Mouse (Mus musculus): ENCODE measurements around the gene Ildr2. TPM values are rescaled to one million over a fixed set of nuclear protein-coding genes. Genes with fewer than 3 reads are reported as not detected.

The Ildr2 gene
- polyA plus RNA-seq, 1 experiment from 2014 or later: 6.5 TPM

DNA sequence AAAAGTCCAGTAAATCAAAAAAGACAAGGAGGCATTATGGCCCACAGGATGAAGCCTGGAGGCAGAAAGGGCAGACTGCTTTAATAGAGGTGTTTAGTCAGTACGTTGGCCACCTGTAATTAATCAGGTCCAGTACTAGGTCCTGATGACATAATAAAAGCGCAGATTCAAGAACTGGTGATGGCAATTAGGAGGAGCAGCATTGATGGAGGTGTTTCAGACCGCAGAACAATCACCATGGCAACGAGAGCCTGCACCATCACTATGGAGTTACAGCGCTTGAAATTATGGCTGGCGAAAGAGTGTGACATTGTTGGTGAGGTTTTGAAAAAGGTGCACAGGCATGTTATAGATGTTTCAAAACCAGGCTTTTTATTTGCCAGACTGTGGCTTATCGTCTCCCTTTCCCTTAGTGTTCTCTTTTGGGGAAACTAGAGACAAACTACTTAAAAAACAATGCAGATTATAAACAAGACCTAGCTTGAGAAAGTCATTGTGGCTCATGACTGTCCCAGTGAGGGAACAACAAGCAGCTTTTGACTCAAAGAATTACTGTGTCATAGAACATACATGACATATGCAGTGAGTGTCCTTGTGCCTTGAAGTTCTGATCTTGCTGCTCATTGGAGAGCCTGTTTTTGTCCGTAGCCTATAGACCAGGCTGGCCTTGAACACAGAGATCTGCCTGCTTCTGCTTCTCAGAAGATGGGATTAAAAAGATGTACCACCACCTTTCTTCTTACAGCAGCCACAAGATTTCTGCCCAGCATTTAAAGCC is 90.5 kb downstream of the Ildr2 start:
- peak; percentile 71; the same call in 1 of the 2 replicates for ATAC-seq
- no peaks in the 10 kb centered on the region for H3K36me3 ChIP-seq
- H3K4me3 ChIP-seq (replicated peaks): no peak overlapping the region
- peaks cover 14% of the 10 kb centered on the region for H3K4me1 ChIP-seq (replicated peaks)
- H3K9me3 ChIP-seq: no peaks in the 10 kb centered on the region
- H3K4me2 ChIP-seq (replicated peaks): no peak overlapping the region
- 0 out of 2 replicates have a peak overlapping the region, but pooled peaks have one; percentile 1 for H3K27ac ChIP-seq
- 37% methylated on average over 8 of the region's 8 CpGs for WGBS
- H3K27me3 ChIP-seq: peaks cover 3% of the 10 kb centered on the region; the same call in 1 of the 2 replicates
- no peak overlapping the region for H3K9ac ChIP-seq (replicated peaks)

- Histone ChIP-seq H3K4me3 (replicated peaks) (no peak overlapping the region), H3K9ac (replicated peaks) (no peak overlapping the region), H3K4me2 (replicated peaks) (no peak overlapping the region), H3K27me3 (peaks cover 3% of the 10 kb centered on the region; the same call in 1 of the 2 replicates), H3K4me1 (replicated peaks) (peaks cover 14% of the 10 kb centered on the region), H3K36me3 (no peaks in the 10 kb centered on the region), H3K9me3 (no peaks in the 10 kb centered on the region), H3K27ac (no peak overlapping the region)
- WGBS: 95% methylated on average over 6 of the region's 6 CpGs
- ATAC-seq: no peak
These were observed 91.7 kb downstream of the Ildr2 start for GRCm38 (mm10) chr1:166345602-166346001.

- Histone ChIP-seq H3K27ac (no peak overlapping the region), H3K36me3 (no peaks in the 10 kb centered on the region), H3K4me1 (replicated peaks) (peaks cover 14% of the 10 kb centered on the region), H3K9me3 (no peaks in the 10 kb centered on the region), H3K27me3 (peaks cover 3% of the 10 kb centered on the region; the same call in 1 of the 2 replicates), H3K9ac (replicated peaks) (no peak overlapping the region), H3K4me3 (replicated peaks) (no peak overlapping the region), H3K4me2 (replicated peaks) (no peak overlapping the region)
- 76% methylated on average over 3 of the region's 3 CpGs for WGBS
- no peak for ATAC-seq
These were observed 93.0 kb downstream of the Ildr2 start for GRCm38 (mm10) chr1:166346906-166347305.

DNA sequence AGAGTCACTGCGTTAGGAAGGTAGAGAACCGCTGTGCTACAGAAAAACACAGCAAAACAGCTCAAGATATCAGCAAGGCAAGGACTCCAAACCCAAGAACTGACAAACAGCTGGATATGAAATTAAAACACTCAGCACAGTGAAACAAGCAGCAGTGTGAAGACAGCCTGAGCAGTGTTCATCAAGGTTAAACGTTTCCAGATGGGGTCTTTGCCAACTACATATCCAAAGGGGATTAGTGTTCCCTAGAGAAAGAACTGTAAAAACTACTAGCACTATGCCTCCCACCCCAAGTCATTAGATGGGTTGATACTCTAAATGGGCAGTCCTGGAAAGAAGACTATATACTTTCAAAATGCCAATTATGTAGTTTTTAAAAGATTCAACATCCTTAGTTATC is 95.4 kb downstream of the Ildr2 start:
- Histone ChIP-seq H3K4me3 (replicated peaks) (no peak overlapping the region), H3K4me2 (replicated peaks) (no peak overlapping the region), H3K9ac (replicated peaks) (no peak overlapping the region), H3K36me3 (no peaks in the 10 kb centered on the region), H3K27me3 (peaks cover 3% of the 10 kb centered on the region; the same call in 1 of the 2 replicates), H3K27ac (no peak overlapping the region), H3K4me1 (replicated peaks) (peaks cover 5% of the 10 kb centered on the region), H3K9me3 (no peaks in the 10 kb centered on the region)
- WGBS: 84% methylated on average over 3 of the region's 3 CpGs
- no peak for ATAC-seq

DNA sequence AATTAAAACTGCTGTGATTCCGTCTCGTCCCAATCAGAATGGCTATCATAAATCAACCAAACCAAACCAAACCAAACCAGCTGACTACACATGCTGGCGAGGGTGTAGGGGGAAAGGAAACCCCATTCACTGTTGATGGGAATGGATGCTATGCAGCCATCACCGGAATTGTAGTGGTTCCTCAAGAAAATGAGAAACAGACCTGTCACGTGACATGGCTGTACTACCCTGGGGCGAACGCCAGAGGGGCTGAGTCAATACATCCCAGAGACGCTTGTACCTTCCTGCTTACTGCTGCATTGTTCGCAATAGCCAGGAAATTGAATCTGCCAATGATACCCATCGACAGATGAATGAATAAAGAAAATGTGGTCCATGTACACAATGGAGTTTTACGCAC is 95.8 kb downstream of the Ildr2 start:
- no peak for ATAC-seq
- Histone ChIP-seq H3K4me1 (replicated peaks) (peaks cover 1% of the 10 kb centered on the region), H3K9me3 (no peaks in the 10 kb centered on the region), H3K4me2 (replicated peaks) (no peak overlapping the region), H3K4me3 (replicated peaks) (no peak overlapping the region), H3K9ac (replicated peaks) (no peak overlapping the region), H3K27ac (no peak overlapping the region), H3K27me3 (peaks cover 3% of the 10 kb centered on the region; the same call in 1 of the 2 replicates), H3K36me3 (no peaks in the 10 kb centered on the region)
- WGBS: 91% methylated on average over 11 of the region's 11 CpGs

- no peaks in the 10 kb centered on the region for H3K4me1 ChIP-seq (replicated peaks)
- H3K9me3 ChIP-seq: no peaks in the 10 kb centered on the region
- H3K9ac ChIP-seq (replicated peaks): no peak overlapping the region
- no peaks in the 10 kb centered on the region for H3K36me3 ChIP-seq
- no peaks in the 10 kb centered on the region for H3K27me3 ChIP-seq
- peak; percentile 92 for ATAC-seq
- no peak overlapping the region for H3K4me3 ChIP-seq (replicated peaks)
- H3K27ac ChIP-seq: no peak overlapping the region
- no peak overlapping the region for H3K4me2 ChIP-seq (replicated peaks)
- 25% methylated on average over 14 of the region's 14 CpGs for WGBS
These were observed 106.4 kb downstream of the Ildr2 start for GRCm38 (mm10) chr1:166360157-166360855.

GRCm38 (mm10) chr1:166360896-166361295 is 107.0 kb downstream of the Ildr2 start:
- WGBS: 82% methylated on average over 5 of the region's 5 CpGs
- H3K27ac ChIP-seq: no peak overlapping the region
- no peak overlapping the region for H3K9ac ChIP-seq (replicated peaks)
- H3K27me3 ChIP-seq: no peaks in the 10 kb centered on the region
- H3K36me3 ChIP-seq: no peaks in the 10 kb centered on the region
- ATAC-seq: no peak
- no peak overlapping the region for H3K4me3 ChIP-seq (replicated peaks)
- H3K4me1 ChIP-seq (replicated peaks): no peaks in the 10 kb centered on the region
- no peak overlapping the region for H3K4me2 ChIP-seq (replicated peaks)
- H3K9me3 ChIP-seq: no peaks in the 10 kb centered on the region

DNA sequence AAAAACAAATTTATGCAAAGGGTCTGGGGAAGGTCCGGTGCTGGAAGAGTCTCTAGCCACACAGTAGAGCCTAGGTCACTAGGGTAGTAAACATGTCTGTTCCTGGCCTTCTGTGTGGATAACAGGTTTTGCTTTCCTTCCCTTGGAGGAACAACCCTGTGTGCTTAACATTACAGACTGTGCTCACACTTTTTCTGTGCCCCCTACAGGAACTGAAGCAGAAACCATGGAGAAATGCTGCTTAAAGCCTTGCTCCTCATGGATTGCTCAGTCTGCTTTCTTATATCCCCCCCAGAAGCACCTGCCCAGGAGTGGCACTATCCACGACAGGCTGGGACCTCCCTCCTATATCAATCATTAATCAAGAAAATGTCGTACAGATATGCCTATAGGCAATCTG is 107.9 kb downstream of the Ildr2 start:
- Histone ChIP-seq H3K4me1 (replicated peaks) (no peaks in the 10 kb centered on the region), H3K36me3 (no peaks in the 10 kb centered on the region), H3K9me3 (no peaks in the 10 kb centered on the region), H3K27ac (no peak overlapping the region), H3K4me3 (replicated peaks) (no peak overlapping the region), H3K4me2 (replicated peaks) (no peak overlapping the region), H3K9ac (replicated peaks) (no peak overlapping the region), H3K27me3 (no peaks in the 10 kb centered on the region)
- WGBS: 79% methylated on average over 3 of the region's 3 CpGs
- ATAC-seq: no peak

DNA sequence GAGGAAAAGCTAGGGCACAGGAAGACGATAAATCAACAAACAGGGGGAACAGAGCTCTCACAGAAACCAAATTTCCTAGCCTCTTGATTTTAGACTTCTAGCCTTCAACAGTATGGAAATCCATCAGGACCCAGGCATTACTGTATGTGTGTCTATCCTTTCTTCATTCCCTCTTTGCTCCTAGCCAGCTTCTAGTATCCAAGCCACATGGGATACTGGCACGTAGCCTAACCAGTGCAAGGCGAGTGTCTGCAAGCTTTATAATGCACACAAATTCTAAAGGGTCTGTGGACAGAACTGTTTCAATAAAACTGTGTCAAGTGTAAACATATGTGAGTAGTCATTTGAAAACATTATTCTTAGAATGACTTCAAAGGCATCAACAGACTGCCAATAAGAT is 108.7 kb downstream of the Ildr2 start:
- H3K27ac ChIP-seq: no peak overlapping the region
- no peak overlapping the region for H3K4me3 ChIP-seq (replicated peaks)
- no peak for ATAC-seq
- no peak overlapping the region for H3K9ac ChIP-seq (replicated peaks)
- no peaks in the 10 kb centered on the region for H3K27me3 ChIP-seq
- no peaks in the 10 kb centered on the region for H3K36me3 ChIP-seq
- no peaks in the 10 kb centered on the region for H3K9me3 ChIP-seq
- H3K4me1 ChIP-seq (replicated peaks): no peaks in the 10 kb centered on the region
- 87% methylated on average over 3 of the region's 3 CpGs for WGBS
- H3K4me2 ChIP-seq (replicated peaks): no peak overlapping the region

- Histone ChIP-seq H3K9ac (replicated peaks) (no peak overlapping the region), H3K27ac (no peak overlapping the region), H3K4me3 (replicated peaks) (no peak overlapping the region), H3K4me2 (replicated peaks) (no peak overlapping the region), H3K36me3 (no peaks in the 10 kb centered on the region), H3K27me3 (no peaks in the 10 kb centered on the region), H3K9me3 (no peaks in the 10 kb centered on the region), H3K4me1 (replicated peaks) (no peaks in the 10 kb centered on the region)
- no peak for ATAC-seq
These were observed 109.2 kb downstream of the Ildr2 start for GRCm38 (mm10) chr1:166363122-166363521.
